Mouse (Mus musculus) olfactory bulb, adult 2 months (tissue): Measurements from ENCODE around the gene Gsg1l. TPM values are rescaled to one million over a fixed set of nuclear protein-coding genes. Genes with fewer than 3 reads are reported as not detected.

Experiments
- H3K27ac ChIP-seq: fragments of 200-500 bp; 2 replicates; pipeline ENCODE4 v1.5.1; 2012; ENCODE audit warnings: low read depth, low read length; ENCODE audit not compliant: insufficient read depth
- H3K4me1 ChIP-seq: fragments of 200-500 bp; 2 replicates; pipeline ENCODE4 v1.6.1; 2012; ENCODE audit warnings: low read length; ENCODE audit not compliant: control insufficient read depth, insufficient read depth
- H3K4me3 ChIP-seq: fragments of 200-500 bp; 2 replicates; pipeline ENCODE4 v1.5.1; 2012; ENCODE audit warnings: mild to moderate bottlenecking, low read depth, low read length, moderate library complexity; ENCODE audit not compliant: insufficient read depth
- CTCF ChIP-seq: fragments of 200-500 bp; IDR thresholded peaks from 2 replicates; pipeline ENCODE4 v1.5.1; 2012; ENCODE audit warnings: low read depth, mild to moderate bottlenecking, low read length, moderate library complexity; ENCODE audit not compliant: insufficient read depth
- POLR2A ChIP-seq: fragments of 200-500 bp; IDR thresholded peaks from 2 replicates; pipeline ENCODE4 v1.6.1; 2012; ENCODE audit warnings: mild to moderate bottlenecking, low read depth, low read length, moderate library complexity; ENCODE audit not compliant: insufficient read depth
- WGBS: fragments of 180-500 bp; shearing (Covaris S2); methylation state at CpG from one replicate; pipeline ENCODE4 v1.1.7; 2018; 5-methylcytosine and 5-hydroxymethylcytosine counted together
- polyA plus RNA-seq: library from polyadenylated mRNA; stranded (reverse); fragments of >200 nt; gene quantifications from 2 replicates; pipeline ENCODE4 v1.2.4, GENCODE M21; 2012; ENCODE audit warnings: low replicate concordance; ENCODE audit not compliant: missing spikeins, insufficient read depth, insufficient read length

Gsg1l gene
- polyA plus RNA-seq, 1 experiment: not detected

- TF ChIP-seq CTCF (no peak), POLR2A (no peak)
- H3K4me1 ChIP-seq: peaks cover 2% of the 10 kb centered on the region; the same call in 1 of the 2 replicates
- no peak overlapping the region for H3K27ac ChIP-seq
- no peak overlapping the region for H3K4me3 ChIP-seq
- 66% methylated on average over 5 of the region's 5 CpGs for WGBS
Measured at GRCm38 (mm10) chr7:126026600-126026999, 55.6 kb downstream of the Gsg1l start.

- Histone ChIP-seq H3K27ac (no peak overlapping the region), H3K4me3 (no peak overlapping the region), H3K4me1 (no peaks in the 10 kb centered on the region)
- 57% methylated on average over 6 of the region's 6 CpGs for WGBS
- TF ChIP-seq POLR2A: no peak
- TF ChIP-seq CTCF: no peak
Measured at GRCm38 (mm10) chr7:126019966-126020365, 62.2 kb downstream of the Gsg1l start.

GRCm38 (mm10) chr7:126019321-126019720 lies 62.9 kb downstream of the Gsg1l start:
- Histone ChIP-seq H3K4me1 (no peaks in the 10 kb centered on the region), H3K4me3 (no peak overlapping the region), H3K27ac (no peak overlapping the region)
- TF ChIP-seq CTCF (no peak), POLR2A (no peak)
- WGBS: 70% methylated on average over 9 of the region's 9 CpGs

GRCm38 (mm10) chr7:126017455-126017854 lies 64.8 kb downstream of the Gsg1l start:
- WGBS: 91% methylated on average over 4 of the region's 4 CpGs
- Histone ChIP-seq H3K27ac (no peak overlapping the region), H3K4me1 (no peaks in the 10 kb centered on the region), H3K4me3 (no peak overlapping the region)
- TF ChIP-seq CTCF (no peak), POLR2A (no peak)

- 52% methylated on average over 11 of the region's 11 CpGs for WGBS
- TF ChIP-seq POLR2A (no peak), CTCF (no peak)
- Histone ChIP-seq H3K4me1 (peaks cover 6% of the 10 kb centered on the region; the same call in 1 of the 2 replicates), H3K4me3 (no peak overlapping the region), H3K27ac (no peak overlapping the region)
Measured at GRCm38 (mm10) chr7:126012325-126013021, 69.7 kb downstream of the Gsg1l start.

GRCm38 (mm10) chr7:126008789-126009148 lies 73.4 kb downstream of the Gsg1l start:
- Histone ChIP-seq H3K27ac (no peak overlapping the region), H3K4me1 (peaks cover 6% of the 10 kb centered on the region; the same call in 1 of the 2 replicates), H3K4me3 (no peak overlapping the region)
- TF ChIP-seq POLR2A (no peak), CTCF (no peak)
- WGBS: 48% methylated on average over 7 of the region's 7 CpGs

- WGBS: 69% methylated on average over 4 of the region's 4 CpGs
- H3K4me1 ChIP-seq: peaks cover 6% of the 10 kb centered on the region; the same call in 1 of the 2 replicates
- H3K27ac ChIP-seq: no peak overlapping the region
- TF ChIP-seq CTCF (no peak), POLR2A (no peak)
- H3K4me3 ChIP-seq: no peak overlapping the region
Measured at GRCm38 (mm10) chr7:126008139-126008788, 73.9 kb downstream of the Gsg1l start.

- TF ChIP-seq CTCF: no peak
- no peak for TF ChIP-seq POLR2A
- Histone ChIP-seq H3K27ac (no peak overlapping the region), H3K4me3 (no peak overlapping the region), H3K4me1 (peaks cover 6% of the 10 kb centered on the region; the same call in 1 of the 2 replicates)
- WGBS: 33% methylated on average over 10 of the region's 10 CpGs
Measured at GRCm38 (mm10) chr7:126007132-126007910, 74.9 kb downstream of the Gsg1l start.

GRCm38 (mm10) chr7:126005274-126005673 lies 76.9 kb downstream of the Gsg1l start:
- 48% methylated on average over 5 of the region's 5 CpGs for WGBS
- Histone ChIP-seq H3K27ac (no peak overlapping the region), H3K4me1 (peaks cover 6% of the 10 kb centered on the region; the same call in 1 of the 2 replicates), H3K4me3 (no peak overlapping the region)
- TF ChIP-seq CTCF (no peak), POLR2A (no peak)
